Mouse (Mus musculus) spleen, adult 2 months (tissue): ENCODE data around the gene Dnajc19. TPM values are rescaled to one million over a fixed set of nuclear protein-coding genes. Genes with fewer than 3 reads are reported as not detected.

ENCODE experiments used
- DNase-seq, 2 experiments: peaks; one replicate each; pipeline versions ENCODE4 v3.0.0 to v3.0.0-alpha.2; 2012 to 2021; ENCODE audit warnings: low spot score in 2 of 2, low read depth in 1 of 2
- H3K27ac ChIP-seq: fragments of 200-500 bp; 2 replicates; pipeline ENCODE4 v1.5.1; 2012; ENCODE audit warnings: low read length, inconsistent platforms; ENCODE audit not compliant: insufficient read depth
- H3K27me3 ChIP-seq: fragments of 200-500 bp; 2 replicates; pipeline ENCODE4 v1.6.1; 2012; ENCODE audit warnings: mild to moderate bottlenecking, moderate library complexity, low read length, inconsistent platforms; ENCODE audit not compliant: control insufficient read depth, insufficient read depth
- H3K36me3 ChIP-seq: fragments of 200-500 bp; 2 replicates; pipeline ENCODE4 v1.6.1; 2012; ENCODE audit warnings: mild to moderate bottlenecking, low read length, inconsistent platforms; ENCODE audit not compliant: control insufficient read depth, insufficient read depth
- H3K4me1 ChIP-seq: fragments of 200-500 bp; 2 replicates; pipeline ENCODE4 v1.6.1; 2011; ENCODE audit warnings: inconsistent platforms; ENCODE audit not compliant: control insufficient read depth, insufficient read depth, insufficient read length
- H3K4me3 ChIP-seq: fragments of 200-500 bp; 2 replicates; pipeline ENCODE4 v1.5.1; 2011; ENCODE audit warnings: mild to moderate bottlenecking, inconsistent platforms; ENCODE audit not compliant: insufficient read depth, insufficient read length; ENCODE audit errors: extremely low read depth
- CTCF ChIP-seq: fragments of 200-500 bp; IDR thresholded peaks from 2 replicates; pipeline ENCODE4 v1.5.1; 2011; ENCODE audit warnings: mild to moderate bottlenecking, inconsistent platforms; ENCODE audit not compliant: insufficient read depth, insufficient read length, insufficient replicate concordance; ENCODE audit errors: extremely low read depth
- POLR2A ChIP-seq: fragments of 200-500 bp; IDR thresholded peaks from 2 replicates; pipeline ENCODE4 v1.6.1; 2011; ENCODE audit warnings: low read depth, low read length, inconsistent platforms
- WGBS: fragments of 180-500 bp; shearing (Covaris S2); methylation state at CpG from one replicate; pipeline ENCODE4 v1.1.7; 2018; 5-methylcytosine and 5-hydroxymethylcytosine counted together
- polyA plus RNA-seq: library from polyadenylated mRNA; depleted of rRNA; stranded (reverse); fragments of >200 nt; gene quantifications from 2 replicates; pipeline ENCODE4 v1.2.3, GENCODE M21; 2012; rRNA removed

Dnajc19 gene
- polyA plus RNA-seq, 1 experiment = 48.2 TPM

DNA sequence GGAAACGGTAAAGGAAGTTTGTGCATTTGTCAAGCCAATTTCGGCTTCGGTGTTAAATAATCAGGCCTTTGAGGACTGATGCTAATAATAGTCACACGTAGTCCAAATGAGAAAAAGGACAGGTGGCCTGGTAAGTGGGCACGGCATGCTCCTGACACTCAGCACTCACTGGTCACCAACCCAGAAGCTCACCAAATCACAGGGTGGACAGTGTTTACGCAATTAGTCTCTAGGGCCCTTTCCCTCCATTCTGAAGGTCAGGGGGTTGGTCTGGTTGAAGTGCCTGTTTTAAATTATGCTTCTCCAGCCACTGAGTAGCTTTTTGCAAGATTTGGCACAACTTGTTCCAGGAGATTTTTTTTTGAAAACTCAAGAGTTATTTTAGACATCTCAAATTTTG lies 72.9 kb downstream of the Dnajc19 start:
- DNase-seq = no peak
- H3K27ac ChIP-seq = no peak overlapping the region
- H3K36me3 ChIP-seq = no peaks in the 10 kb centered on the region
- no peak for TF ChIP-seq POLR2A
- no peak for TF ChIP-seq CTCF
- H3K4me1 ChIP-seq = no peaks in the 10 kb centered on the region
- 83% methylated on average over 6 of the region's 6 CpGs for WGBS
- H3K27me3 ChIP-seq = no peaks in the 10 kb centered on the region
- H3K4me3 ChIP-seq = no peak overlapping the region

GRCm38 (mm10) chr3:34007611-34008010 lies 73.5 kb downstream of the Dnajc19 start:
- DNase-seq = no peak
- H3K36me3 ChIP-seq = no peaks in the 10 kb centered on the region
- no peak for TF ChIP-seq POLR2A
- TF ChIP-seq CTCF = no peak
- no peaks in the 10 kb centered on the region for H3K27me3 ChIP-seq
- WGBS = 84% methylated on average over 4 of the region's 4 CpGs
- H3K27ac ChIP-seq = no peak overlapping the region
- H3K4me1 ChIP-seq = no peaks in the 10 kb centered on the region
- no peak overlapping the region for H3K4me3 ChIP-seq

DNA sequence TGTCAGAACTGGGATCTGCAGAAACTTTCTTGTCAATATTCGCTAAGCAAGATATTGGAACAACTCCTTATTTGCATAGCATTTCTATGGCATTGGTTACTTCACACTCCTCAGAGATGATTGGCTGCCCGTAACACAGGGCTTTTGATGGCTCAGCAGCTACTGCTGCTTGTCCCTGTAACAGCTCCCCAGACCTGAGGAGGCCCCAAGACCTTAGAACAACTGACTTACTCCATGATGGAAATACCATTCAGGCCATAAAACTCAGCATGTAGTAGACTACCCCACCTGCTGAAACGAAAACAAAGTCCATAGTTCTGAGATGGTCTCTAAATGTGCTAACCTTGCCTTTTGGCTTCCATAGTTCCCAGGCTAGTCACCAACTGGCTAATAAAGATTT lies 74.3 kb downstream of the Dnajc19 start:
- 85% methylated on average over 3 of the region's 3 CpGs for WGBS
- no peak overlapping the region for H3K27ac ChIP-seq
- DNase-seq = no peak
- no peaks in the 10 kb centered on the region for H3K27me3 ChIP-seq
- no peak for TF ChIP-seq CTCF
- TF ChIP-seq POLR2A = no peak
- H3K4me1 ChIP-seq = no peaks in the 10 kb centered on the region
- no peaks in the 10 kb centered on the region for H3K36me3 ChIP-seq
- no peak overlapping the region for H3K4me3 ChIP-seq

- Histone ChIP-seq H3K27ac (no peak overlapping the region), H3K4me3 (no peak overlapping the region), H3K36me3 (no peaks in the 10 kb centered on the region), H3K27me3 (no peaks in the 10 kb centered on the region), H3K4me1 (no peaks in the 10 kb centered on the region)
- WGBS = 78% methylated on average over 2 of the region's 2 CpGs
- TF ChIP-seq CTCF (no peak), POLR2A (no peak)
- no peak for DNase-seq
Observed at GRCm38 (mm10) chr3:34006301-34006700, 74.8 kb downstream of the Dnajc19 start.

Other genes starting within 250 kb of the Dnajc19 start
- 0.21 TPM in 1 of 2 replicates, not detected in the other for gene Ccdc39, start 237.0 kb downstream of the Dnajc19 start, polyA plus RNA-seq
- gene Fxr1, start 61.4 kb downstream of the Dnajc19 start, polyA plus RNA-seq = 4.6 and 4.8 TPM in 2 replicates